Mouse (Mus musculus): ENCODE data around the gene Dio1.

DNA sequence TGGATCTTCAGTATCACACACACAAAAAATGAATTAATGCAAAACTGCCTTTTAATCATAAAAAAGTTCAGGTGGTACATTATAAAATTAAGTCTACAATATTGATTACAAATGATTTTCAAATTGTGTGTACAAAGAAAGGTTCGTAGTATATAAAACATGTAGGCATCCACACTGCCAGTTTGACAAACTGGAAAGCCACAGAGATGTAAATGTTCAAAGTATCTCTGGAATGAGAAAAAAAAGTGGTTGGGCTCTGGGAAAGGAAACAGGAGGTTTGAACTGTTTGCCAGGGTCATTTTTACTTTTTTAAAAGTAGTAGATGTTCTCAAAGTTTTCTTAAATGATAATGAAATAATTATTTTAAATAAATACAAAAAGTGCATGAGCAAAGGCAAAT, 60.9 kb downstream of the Dio1 start:
- TF ChIP-seq CTCF (IDR thresholded peaks at IDR 0.05; ENCODE audit: extremely low read depth, insufficient read depth, insufficient read length, insufficient replicate concordance) (no peak), POLR2A (IDR thresholded peaks at IDR 0.05; ENCODE audit: low read depth, low read length) (no peak)

Data from spleen, adult 2 months (tissue).